Mouse (Mus musculus) heart, embryonic 16.5 days (tissue): Measurements from ENCODE around the gene Galntl6. TPM values are rescaled to one million over a fixed set of nuclear protein-coding genes. Genes with fewer than 3 reads are reported as not detected.

Experiments
- ATAC-seq: fragments of 200-750 bp; cut with Nextera tagmentation; replicated peaks from 2 replicates; pipeline ENCODE4 v1.8.0; 2017; ENCODE audit warnings: moderate number of reproducible peaks; ENCODE audit not compliant: insufficient read depth, low FRiP score; ENCODE audit errors: extremely low read depth
- H3K27ac ChIP-seq: fragments of 300-500 bp; sonication (generic); 2 replicates; pipeline ENCODE4 v1.5.1; 2014; ENCODE audit warnings: mild to moderate bottlenecking, low read length, control low read depth, moderate library complexity
- H3K27me3 ChIP-seq: fragments of 300-500 bp; sonication (generic); 2 replicates; pipeline ENCODE4 v1.6.1; 2014; ENCODE audit warnings: low read length, mixed read lengths; ENCODE audit not compliant: control insufficient read depth, insufficient read depth
- H3K36me3 ChIP-seq: fragments of 300-500 bp; sonication (generic); 2 replicates; pipeline ENCODE4 v1.6.1; 2014; ENCODE audit not compliant: control insufficient read depth, insufficient read depth
- H3K4me1 ChIP-seq: fragments of 300-500 bp; sonication (generic); 2 replicates; pipeline ENCODE4 v1.6.1; 2014; ENCODE audit warnings: low read length, mixed read lengths; ENCODE audit not compliant: control insufficient read depth, insufficient read depth
- H3K4me2 ChIP-seq: fragments of 300-500 bp; sonication (generic); 2 replicates; pipeline ENCODE4 v1.6.1; 2014; ENCODE audit warnings: low read depth, mild to moderate bottlenecking, control low read depth, low read length
- H3K4me3 ChIP-seq: fragments of 300-500 bp; sonication (generic); 2 replicates; pipeline ENCODE4 v1.5.1; 2014; ENCODE audit warnings: mild to moderate bottlenecking, control low read depth, low read length
- H3K9ac ChIP-seq: fragments of 300-500 bp; sonication (generic); 2 replicates; pipeline ENCODE4 v1.6.1; 2014; ENCODE audit warnings: low read length, control low read depth
- H3K9me3 ChIP-seq: fragments of 300-500 bp; sonication (generic); replicated peaks from 2 replicates; pipeline ENCODE4 v1.6.1; 2016; ENCODE audit warnings: low read length; ENCODE audit not compliant: control insufficient read depth
- WGBS: fragments of 180-500 bp; shearing (Covaris S2); extraction: QIAGEN DNeasy Blood & Tissue Kit; methylation state at CpG from one replicate; pipeline ENCODE4 v1.1.7; 2014; 5-methylcytosine and 5-hydroxymethylcytosine counted together
- polyA plus RNA-seq: library from polyadenylated mRNA; unstranded; fragments of >200 nt; fragmentation: Nextera tagmentation; extraction: Ambion mirVana; gene quantifications from 2 replicates; pipeline ENCODE4 v1.2.1, GENCODE M21; 2015

Gene Galntl6
- polyA plus RNA-seq, 1 experiment from 2014 or later = 0.03 TPM

DNA sequence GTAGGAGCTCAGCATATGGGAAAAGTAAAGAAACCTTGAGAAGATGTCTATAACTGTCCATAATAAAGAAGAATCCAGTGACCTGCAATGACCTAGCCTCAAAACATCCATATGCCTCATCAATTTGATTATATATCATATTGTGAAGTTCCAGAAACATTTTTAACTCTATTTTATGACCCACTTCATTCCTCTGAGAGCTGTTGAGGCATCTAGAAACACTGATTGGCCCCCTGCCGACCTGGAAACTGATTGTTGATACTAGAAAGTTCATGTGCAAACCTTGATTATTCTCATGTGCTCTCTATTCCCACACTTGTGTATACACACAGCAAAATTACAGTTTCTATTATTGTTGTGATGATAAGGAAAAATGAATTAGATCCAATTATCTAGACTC lies 494.9 kb downstream of the Galntl6 start:
- Histone ChIP-seq H3K27ac (no peak overlapping the region), H3K4me1 (no peaks in the 10 kb centered on the region), H3K9me3 (no peaks in the 10 kb centered on the region), H3K4me2 (no peak overlapping the region), H3K36me3 (no peaks in the 10 kb centered on the region), H3K4me3 (no peak overlapping the region), H3K9ac (no peak overlapping the region), H3K27me3 (no peaks in the 10 kb centered on the region)
- WGBS = 61% methylated on average over 1 of the region's 1 CpGs
- ATAC-seq = no peak

DNA sequence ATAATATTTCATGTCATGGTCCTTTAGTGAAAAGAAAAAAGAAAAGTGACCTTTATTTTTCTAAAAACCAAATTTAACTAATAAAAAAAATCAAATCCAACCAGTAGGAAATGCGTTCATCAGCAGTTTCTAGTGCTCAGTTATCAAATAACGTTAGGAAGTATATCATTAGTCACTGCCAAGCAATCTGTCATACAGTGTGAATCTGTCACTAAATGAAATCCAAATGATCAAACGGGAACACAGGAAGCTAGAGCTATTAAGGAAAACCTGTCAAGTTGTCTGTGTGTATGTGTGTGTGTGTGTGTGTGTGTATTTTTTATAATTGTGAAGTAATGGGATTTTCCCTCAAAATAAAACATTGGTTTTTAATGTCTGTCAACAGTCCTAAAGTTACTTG lies 515.9 kb downstream of the Galntl6 start:
- 50% methylated on average over 3 of the region's 3 CpGs for WGBS

DNA sequence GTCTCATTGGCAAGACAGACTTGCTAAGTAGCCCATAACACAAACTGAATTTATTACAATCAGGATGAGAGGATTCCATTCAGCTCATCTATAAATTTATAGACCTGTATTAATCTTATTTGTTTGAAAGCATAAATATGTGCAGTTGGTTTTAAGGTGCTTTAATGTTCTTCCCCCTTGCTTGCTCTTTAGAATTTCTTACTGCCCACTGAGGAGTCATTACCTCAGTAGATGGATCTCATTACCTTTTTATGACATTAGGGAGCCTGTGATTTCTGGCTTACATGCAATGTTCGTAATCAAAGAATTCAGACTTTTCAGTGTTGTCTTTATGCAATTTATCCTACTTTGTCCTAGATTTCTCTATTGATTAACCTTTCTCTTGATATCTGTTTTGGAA lies 516.6 kb downstream of the Galntl6 start:
- H3K36me3 ChIP-seq = no peaks in the 10 kb centered on the region

More for the DNA sequence above, 515.9 kb downstream of the Galntl6 start:
- no peak for ATAC-seq
- Histone ChIP-seq H3K36me3 (no peaks in the 10 kb centered on the region), H3K4me1 (no peaks in the 10 kb centered on the region), H3K27ac (no peak overlapping the region), H3K4me2 (no peak overlapping the region), H3K9me3 (no peaks in the 10 kb centered on the region), H3K4me3 (no peak overlapping the region), H3K9ac (no peak overlapping the region), H3K27me3 (no peaks in the 10 kb centered on the region)

DNA sequence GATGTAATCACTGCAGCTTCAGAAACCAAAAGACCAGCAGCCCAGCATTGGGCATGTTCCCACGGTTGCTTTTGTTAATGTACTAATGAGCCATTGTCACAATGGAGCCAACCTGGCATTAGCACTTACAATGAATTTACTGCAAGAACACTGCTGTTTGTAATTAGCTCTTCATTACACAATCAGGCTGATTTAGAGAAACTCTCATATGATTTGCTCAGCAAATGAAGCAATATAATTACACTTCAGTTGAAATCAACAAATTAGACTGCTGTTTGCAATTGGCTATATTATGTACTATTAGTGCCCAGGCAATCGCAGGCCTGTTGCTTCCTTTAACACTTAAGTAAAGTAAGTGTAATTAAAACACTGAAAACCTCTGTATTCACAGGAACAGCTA lies 540.1 kb downstream of the Galntl6 start:
- ATAC-seq = no peak
- WGBS = 85% methylated on average over 2 of the region's 2 CpGs

More for the DNA sequence above, 516.6 kb downstream of the Galntl6 start:
- no peak for ATAC-seq
- Histone ChIP-seq H3K4me1 (no peaks in the 10 kb centered on the region), H3K27ac (no peak overlapping the region), H3K9me3 (no peaks in the 10 kb centered on the region), H3K27me3 (no peaks in the 10 kb centered on the region), H3K4me2 (no peak overlapping the region), H3K9ac (no peak overlapping the region), H3K4me3 (no peak overlapping the region)
- 78% methylated on average over 1 of the region's 1 CpGs for WGBS

DNA sequence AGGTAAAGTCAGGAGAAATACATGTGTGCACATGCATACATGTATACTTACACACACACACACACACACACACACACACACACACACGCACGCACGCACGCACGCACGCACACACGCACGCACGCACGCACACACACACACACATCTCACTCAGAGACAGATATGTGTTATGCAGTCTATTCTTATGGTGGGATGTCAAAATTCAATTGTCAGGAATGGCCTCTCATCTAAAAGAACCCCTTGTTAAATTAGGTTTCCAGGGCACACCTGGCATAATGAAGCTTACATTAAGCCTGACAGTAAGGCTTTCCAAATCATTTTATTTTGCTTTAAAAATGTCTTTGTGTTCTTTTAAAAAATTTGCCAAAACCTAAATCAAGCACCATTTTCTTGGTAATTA lies 540.5 kb downstream of the Galntl6 start:
- no peaks in the 10 kb centered on the region for H3K36me3 ChIP-seq
- no peak for ATAC-seq
- H3K4me1 ChIP-seq = no peaks in the 10 kb centered on the region
- H3K27ac ChIP-seq = no peak overlapping the region
- H3K9me3 ChIP-seq = no peaks in the 10 kb centered on the region
- H3K9ac ChIP-seq = no peak overlapping the region
- no peak overlapping the region for H3K4me3 ChIP-seq
- WGBS = 69% methylated on average over 10 of the region's 10 CpGs
- no peaks in the 10 kb centered on the region for H3K27me3 ChIP-seq
- no peak overlapping the region for H3K4me2 ChIP-seq

More for the DNA sequence above, 540.1 kb downstream of the Galntl6 start:
- Histone ChIP-seq H3K27ac (no peak overlapping the region), H3K4me3 (no peak overlapping the region), H3K9ac (no peak overlapping the region), H3K9me3 (no peaks in the 10 kb centered on the region), H3K27me3 (no peaks in the 10 kb centered on the region), H3K4me2 (no peak overlapping the region), H3K36me3 (no peaks in the 10 kb centered on the region), H3K4me1 (no peaks in the 10 kb centered on the region)

DNA sequence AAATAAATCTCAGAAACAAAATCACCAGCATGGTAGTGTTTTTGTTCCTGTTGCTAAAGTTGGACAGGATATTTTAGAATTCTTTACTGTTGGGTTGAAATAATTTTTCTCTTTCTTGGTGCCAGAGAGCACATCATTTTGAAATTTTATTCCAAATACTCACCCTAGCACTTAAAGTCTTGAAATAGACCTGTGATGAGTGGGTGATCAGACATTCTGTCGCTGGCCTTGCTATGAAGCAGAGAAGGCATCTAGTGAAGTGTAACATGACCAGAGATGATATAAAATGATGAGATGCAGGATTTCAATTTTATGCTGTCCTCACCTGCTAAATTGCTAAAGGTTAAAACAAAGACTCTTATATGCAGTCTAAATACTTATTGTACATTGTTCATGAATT lies 581.3 kb downstream of the Galntl6 start:
- ATAC-seq = no peak
- Histone ChIP-seq H3K27me3 (no peaks in the 10 kb centered on the region), H3K27ac (no peak overlapping the region), H3K4me2 (no peak overlapping the region), H3K9ac (no peak overlapping the region), H3K9me3 (no peaks in the 10 kb centered on the region), H3K4me3 (no peak overlapping the region), H3K36me3 (no peaks in the 10 kb centered on the region), H3K4me1 (no peaks in the 10 kb centered on the region)
- 52% methylated on average over 1 of the region's 1 CpGs for WGBS

DNA sequence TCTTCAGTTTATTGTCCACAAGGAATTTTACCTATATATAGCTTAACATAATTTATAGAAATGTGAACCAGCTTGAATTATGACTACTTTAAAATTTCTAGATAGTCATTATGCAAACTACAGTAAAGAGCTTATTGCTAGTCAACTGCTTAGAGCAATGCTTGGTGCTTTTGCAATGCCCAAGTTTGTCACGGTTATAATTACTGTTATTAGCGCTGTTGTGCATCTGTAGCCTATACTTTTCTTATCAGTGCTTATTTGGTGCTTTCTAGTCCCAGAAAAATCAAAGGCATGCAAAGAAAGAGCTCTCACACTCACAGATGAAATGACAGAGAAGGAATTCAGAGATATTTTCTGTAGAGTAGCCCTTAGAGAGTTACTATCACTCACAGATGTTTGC lies 599.0 kb downstream of the Galntl6 start:
- Histone ChIP-seq H3K4me1 (no peaks in the 10 kb centered on the region), H3K36me3 (no peaks in the 10 kb centered on the region), H3K9ac (no peak overlapping the region), H3K9me3 (no peaks in the 10 kb centered on the region), H3K4me2 (no peak overlapping the region), H3K4me3 (no peak overlapping the region), H3K27ac (no peak overlapping the region), H3K27me3 (no peaks in the 10 kb centered on the region)
- 85% methylated on average over 2 of the region's 2 CpGs for WGBS
- ATAC-seq = no peak

DNA sequence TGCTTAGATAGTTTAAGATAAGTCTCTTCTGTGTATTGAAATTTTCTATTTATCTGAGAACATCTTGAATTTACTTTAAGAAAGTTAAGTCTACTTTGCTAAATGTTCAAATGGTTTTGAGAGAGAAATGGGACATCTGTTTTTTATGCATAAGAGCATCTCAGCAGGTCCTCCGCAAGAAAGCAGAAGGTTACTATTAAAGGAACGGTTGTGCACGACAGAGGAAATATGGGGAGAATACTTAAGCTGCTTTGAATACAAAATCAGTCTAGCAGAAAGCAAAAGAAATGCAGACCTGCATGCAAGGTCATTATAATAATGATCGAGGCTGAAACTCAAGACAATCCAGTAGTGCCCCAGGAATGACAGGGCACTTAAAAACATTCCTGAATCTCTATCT lies 621.0 kb downstream of the Galntl6 start:
- 79% methylated on average over 4 of the region's 4 CpGs for WGBS
- Histone ChIP-seq H3K27ac (no peak overlapping the region), H3K27me3 (no peaks in the 10 kb centered on the region), H3K9ac (no peak overlapping the region), H3K4me3 (no peak overlapping the region), H3K36me3 (no peaks in the 10 kb centered on the region), H3K9me3 (no peaks in the 10 kb centered on the region), H3K4me1 (no peaks in the 10 kb centered on the region), H3K4me2 (no peak overlapping the region)
- ATAC-seq = no peak

DNA sequence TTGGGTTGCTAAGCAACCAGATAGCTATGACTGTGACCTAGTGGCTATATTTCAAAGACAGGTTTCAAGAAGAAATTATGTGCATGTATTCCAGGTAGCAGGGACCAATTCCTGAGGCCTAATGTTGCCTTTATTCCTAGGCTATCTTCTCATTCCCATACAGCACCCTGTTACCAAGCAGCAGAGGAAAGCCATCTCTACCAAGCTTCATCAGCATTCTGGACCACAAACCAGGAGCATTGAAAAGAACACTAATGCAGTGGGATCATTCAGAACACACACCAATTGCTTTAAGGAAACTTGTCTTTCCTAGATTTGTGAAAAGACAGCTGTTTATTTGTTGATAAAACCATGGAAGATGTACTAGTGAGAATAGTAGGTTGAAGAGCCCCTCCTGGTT lies 622.4 kb downstream of the Galntl6 start:
- no peak for ATAC-seq
- H3K36me3 ChIP-seq = no peaks in the 10 kb centered on the region
- H3K4me1 ChIP-seq = no peaks in the 10 kb centered on the region
- H3K4me2 ChIP-seq = no peak overlapping the region
- no peak overlapping the region for H3K27ac ChIP-seq
- H3K27me3 ChIP-seq = no peaks in the 10 kb centered on the region
- no peak overlapping the region for H3K4me3 ChIP-seq
- no peak overlapping the region for H3K9ac ChIP-seq
- no peaks in the 10 kb centered on the region for H3K9me3 ChIP-seq

DNA sequence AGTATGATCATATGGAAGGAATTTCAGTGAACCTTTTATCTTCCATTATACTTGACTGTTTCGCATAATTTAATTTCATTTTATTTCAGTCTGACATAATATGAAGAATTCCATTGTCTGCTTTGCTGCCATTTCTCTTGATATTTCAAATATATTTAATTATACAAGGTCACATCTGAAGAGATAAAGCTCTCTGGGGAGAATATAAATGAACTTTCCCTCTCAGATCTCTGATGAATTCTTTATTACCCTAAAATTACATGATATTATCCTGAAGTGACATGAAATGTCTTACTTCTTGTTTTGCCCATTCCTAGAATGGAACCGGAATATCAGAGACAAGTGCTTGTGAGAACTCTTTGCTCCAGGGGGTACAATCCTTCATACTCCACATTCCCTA lies 647.0 kb downstream of the Galntl6 start:
- 67% methylated on average over 2 of the region's 2 CpGs for WGBS
- no peaks in the 10 kb centered on the region for H3K27me3 ChIP-seq
- no peak overlapping the region for H3K27ac ChIP-seq
- no peaks in the 10 kb centered on the region for H3K36me3 ChIP-seq
- H3K4me1 ChIP-seq = no peaks in the 10 kb centered on the region
- no peak overlapping the region for H3K4me3 ChIP-seq
- no peak overlapping the region for H3K4me2 ChIP-seq
- H3K9me3 ChIP-seq = no peaks in the 10 kb centered on the region
- ATAC-seq = no peak
- no peak overlapping the region for H3K9ac ChIP-seq
